Mouse (Mus musculus) frontal cortex, adult (tissue): ENCODE measurements around the gene Tmem171.

Source experiments
- ATAC-seq: cut with Nextera tagmentation; 2 replicates; pipeline ENCODE4 v1.9.2; 2017; ENCODE audit warnings: mild to moderate bottlenecking, moderate library complexity, mixed read lengths; ENCODE audit not compliant: low TSS enrichment

Tmem171 gene

DNA sequence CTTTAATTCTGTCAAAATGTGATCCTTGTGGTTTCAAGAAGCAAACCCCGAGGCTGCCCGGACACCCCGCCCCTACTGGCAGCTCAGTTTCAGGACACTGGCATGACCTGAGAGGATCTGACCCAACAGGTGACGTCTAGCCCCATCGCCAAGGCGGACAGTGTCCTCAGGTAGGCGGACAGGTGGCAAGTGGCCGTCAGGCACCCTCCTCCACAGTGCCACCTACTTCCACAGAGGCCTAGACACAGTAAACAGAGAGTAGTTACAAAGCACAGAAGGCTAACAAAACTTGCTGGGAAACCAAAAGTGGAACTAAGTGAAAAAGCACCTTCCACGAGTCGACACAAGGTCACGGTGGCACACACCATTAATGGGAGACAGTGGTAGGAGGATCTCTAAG lies 1.3 kb downstream of the Tmem171 start:
- ATAC-seq, result no peak

DNA sequence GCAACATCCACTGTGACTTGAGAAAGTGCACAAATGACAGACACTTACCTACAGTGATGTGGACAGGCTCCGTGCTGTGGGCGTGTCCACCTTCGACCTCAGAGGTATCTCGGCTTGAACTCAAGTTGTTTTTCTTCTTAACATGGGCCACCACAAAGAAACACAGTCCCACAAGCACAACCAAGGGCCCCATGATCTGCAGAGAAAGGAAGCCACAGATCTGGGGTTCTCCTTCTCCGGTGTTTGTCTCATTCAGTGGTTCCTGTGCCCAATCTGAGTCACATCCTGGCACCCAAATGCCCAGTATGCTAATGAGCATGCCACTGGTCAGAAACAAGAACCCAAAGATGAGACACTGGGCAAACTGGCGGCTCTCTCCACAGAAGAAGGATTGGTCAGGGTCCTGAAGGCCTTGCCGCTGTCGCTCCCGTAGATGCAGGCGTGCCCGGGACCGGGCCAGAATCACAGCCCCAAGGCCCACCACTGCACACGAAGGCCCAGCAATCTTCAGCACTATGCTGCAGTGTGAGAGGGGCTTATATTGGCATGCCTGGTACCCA lies 2.6 kb downstream of the Tmem171 start:
- no peak for ATAC-seq

DNA sequence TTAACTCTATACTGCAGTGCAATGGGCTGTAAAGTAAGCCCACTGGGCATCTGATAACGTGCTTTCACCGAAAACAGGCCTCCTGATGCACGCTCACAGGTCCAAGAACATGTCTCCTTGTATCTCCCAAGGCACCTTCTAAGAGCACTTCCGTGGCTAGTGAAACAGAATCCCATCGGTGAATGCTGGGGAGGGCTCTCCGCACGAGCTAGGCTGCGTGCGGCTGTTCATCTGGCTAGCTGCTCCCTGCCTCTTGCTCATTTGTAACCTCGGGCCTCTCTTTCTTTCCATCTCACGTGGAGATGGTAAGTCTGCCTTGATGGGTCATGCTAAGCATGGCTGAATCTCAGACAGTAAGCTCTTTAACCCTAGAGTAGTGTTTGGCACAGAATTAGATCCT lies 3.7 kb downstream of the Tmem171 start:
- no peak for ATAC-seq

DNA sequence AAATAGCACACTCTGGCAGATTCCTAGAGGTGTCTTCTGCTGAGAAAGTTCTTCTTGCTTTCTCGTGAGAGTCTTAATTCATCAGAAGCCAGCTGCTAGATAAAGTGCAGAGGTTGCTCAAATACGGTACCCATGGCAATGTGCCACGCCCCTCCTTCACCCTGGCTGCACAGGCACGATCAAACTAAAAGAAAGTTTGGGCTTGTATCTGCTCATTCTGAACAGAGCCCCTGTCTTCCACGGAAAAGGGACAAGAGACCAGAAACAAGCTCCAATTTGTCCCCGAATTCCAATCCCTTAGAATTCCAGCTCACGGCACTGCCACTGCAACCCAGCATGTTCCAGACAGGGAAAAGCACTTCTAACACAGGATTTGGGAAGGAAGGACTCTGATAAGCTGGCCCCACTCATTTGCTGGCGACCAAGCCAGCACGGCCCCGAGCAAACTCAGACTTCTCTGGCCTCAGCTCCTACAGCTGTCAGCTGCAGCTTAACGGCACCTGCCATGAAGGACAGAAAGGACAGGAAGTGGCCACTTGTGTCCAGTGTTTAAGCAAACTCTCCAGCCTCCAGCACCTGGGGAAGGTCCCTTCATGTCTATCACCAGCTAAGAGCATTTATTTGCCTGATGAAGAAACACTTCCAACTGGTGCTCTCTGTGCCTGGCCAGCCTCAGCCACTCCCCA lies 4.9 kb downstream of the Tmem171 start:
- ATAC-seq, result no peak

DNA sequence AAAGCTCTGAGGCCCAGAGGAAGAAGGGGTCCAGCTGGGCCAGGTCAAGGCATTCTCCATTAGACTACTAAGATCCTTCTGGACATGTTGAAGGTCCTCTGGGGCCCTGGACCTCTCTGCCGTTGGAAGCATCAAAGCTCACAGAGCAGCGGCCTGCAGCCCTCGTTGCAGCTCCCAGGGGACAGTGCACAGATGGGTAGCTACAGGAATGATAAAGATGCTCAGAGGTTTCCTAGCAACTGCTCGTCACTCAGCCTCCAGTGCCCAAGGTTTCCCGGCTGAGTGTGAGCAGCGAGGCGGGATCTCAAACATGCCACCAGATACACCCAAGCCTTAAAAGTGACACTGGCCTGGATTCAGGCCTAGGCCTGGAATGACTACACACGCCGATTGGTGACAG lies 6.7 kb downstream of the Tmem171 start:
- ATAC-seq, result peak; percentile 95

DNA sequence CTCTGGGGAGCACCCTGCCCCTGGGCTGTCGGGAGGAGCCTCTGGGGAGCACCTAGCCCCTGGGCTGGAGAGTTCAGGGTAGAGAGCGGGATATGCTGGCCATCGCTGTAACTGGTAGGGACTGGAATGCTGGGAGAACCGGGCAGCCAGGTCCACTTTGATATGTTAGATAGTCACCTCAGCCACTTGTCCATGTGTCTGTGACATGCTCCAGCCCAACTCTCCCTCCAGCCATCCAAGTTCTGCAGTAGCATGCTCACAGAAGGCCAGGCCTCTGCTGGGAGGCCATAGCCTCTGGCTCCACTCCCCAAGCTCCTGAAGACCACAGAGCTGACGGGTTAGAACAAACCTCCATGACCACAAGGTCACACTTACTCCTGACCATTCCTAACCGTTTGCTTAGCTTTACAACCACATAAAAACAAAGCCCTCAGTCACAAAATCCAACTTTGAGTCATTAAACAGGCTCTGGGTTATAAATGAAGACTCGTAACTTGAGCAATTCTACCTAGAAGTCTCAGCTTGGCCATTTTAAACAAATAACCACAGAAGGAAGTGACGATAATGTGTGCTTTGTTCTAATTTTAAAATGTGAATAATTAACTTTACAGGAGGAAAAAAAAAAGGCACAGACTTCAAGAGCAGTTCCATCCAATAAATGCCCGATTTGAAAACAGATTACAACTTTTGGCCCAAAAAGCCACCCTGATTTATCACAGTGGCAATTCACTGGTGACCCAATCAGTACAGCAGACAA lies 10.3 kb downstream of the Tmem171 start:
- ATAC-seq, result no peak

DNA sequence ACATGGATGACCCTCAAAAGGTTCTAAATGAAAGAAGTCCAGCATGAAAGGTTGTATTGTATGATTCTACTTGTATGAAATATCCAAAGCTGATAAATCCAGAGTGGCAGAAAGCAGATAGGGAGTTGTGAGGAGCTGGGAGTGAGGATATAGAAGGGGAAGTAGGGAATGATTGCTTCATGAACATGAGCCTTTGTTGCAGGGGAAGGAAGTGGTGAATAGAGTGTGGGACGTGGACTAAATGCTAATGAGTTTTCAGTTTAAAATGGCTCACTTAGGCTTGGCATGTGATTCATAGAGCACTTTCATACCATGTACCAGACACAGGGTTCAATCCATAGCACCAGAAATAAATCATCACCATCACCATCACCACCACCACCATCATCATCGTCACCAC lies 11.2 kb downstream of the Tmem171 start:
- no peak for ATAC-seq

DNA sequence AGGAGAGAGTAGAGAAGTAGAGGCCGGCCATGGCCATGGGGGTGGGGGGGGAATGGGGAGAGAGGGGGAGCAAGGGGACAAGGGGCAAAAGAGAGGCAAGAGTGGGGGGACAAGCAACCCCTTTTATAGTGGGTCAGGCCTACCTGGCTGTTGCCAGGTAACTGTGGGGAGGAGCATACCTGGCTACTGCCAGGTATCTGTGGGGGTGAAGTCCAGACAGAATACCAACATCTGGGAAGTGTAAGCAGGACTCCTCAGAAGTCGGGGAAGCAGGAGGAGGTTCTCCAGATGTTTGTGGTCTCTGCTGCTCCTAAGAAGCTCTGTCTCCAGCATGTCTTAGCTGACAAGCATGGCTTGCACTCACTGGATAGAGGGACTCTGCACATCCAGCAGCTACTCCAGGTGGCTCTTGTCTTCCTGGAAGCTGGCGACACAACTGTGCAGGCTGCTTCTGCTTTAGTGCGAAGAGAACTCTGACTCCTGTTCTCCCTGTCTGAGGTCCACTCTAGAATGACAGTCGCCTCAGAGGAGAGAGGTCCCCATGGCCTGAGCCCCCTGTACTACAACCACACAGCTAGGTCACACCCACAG lies 14.1 kb downstream of the Tmem171 start:
- ATAC-seq, result no peak

DNA sequence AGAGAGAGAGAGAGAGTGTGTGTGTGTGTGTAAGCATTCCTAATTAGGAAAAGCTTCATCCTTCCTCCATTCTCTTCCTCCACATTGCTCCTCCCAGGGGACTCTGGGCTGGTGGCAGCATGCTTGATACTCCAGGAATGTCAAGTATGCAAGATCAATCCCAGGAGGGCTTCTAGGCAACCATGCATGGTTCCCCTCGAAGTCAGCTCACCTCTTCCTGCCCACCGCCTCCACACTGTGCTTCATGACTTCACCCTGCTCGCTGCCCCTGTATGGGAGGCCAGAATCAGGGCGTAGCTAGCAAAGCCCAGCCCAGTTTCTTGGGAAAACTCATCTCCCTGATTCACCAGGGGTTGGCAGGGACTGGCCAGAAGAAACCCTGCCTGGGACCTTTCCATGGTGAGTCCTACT lies 15.0 kb downstream of the Tmem171 start:
- ATAC-seq, result no peak

DNA sequence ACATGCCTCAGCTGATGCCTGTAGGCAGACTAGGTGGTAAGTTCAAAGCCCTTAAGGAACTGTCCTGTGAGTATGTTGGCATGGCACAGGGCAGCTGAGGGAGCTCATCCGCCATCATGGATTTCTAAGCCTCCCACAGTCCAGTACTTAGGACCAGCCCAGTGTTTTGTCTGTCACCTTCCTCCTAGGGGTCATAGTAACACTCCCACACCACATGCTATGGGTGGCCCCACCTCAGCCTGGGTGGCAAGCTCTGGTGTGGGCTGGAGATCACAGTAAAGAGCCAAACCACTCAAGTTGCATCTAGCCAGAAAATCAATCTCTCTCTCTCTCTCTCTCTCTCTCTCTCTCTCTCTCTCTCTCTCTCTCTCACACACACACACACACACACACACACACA lies 15.4 kb downstream of the Tmem171 start:
- no peak for ATAC-seq

DNA sequence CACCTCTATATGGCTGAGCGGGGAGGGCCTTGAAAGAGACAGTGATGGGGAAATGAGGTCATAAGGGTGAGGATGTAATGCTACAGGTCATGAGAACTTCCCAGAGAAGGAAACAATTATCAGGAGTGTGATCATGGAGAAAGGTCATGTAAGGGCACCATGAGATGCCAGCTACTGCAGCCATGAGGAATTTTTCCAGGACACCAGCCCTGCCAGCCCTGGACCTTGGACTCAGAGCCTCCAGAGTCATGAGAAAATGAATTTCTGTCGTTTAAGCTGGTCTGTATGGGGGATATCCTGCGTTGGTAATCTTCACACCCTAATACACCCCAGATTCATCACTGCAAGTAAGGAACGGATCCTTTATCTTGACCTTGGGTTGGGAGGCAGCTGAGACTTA lies 20.7 kb downstream of the Tmem171 start:
- no peak for ATAC-seq

DNA sequence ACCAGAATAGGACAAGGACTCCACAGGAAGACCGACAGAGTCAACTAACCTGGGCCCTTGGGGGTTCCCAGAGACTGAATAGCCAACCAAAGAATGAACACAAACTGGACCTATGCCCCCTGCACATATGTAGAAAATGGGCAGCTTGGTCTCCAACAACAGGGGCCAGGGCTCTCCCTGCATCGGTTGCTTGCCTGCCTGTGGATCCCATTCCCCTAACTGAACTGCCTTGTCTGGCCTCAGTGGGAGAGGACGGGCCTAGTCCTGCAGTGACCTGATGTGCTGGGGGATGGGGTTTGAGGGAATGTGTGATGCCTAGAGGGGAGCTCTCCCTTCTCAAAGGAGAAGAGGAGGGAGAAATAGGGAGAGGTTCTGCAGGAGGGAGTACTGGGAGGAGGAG lies 25.3 kb downstream of the Tmem171 start:
- no peak for ATAC-seq

DNA sequence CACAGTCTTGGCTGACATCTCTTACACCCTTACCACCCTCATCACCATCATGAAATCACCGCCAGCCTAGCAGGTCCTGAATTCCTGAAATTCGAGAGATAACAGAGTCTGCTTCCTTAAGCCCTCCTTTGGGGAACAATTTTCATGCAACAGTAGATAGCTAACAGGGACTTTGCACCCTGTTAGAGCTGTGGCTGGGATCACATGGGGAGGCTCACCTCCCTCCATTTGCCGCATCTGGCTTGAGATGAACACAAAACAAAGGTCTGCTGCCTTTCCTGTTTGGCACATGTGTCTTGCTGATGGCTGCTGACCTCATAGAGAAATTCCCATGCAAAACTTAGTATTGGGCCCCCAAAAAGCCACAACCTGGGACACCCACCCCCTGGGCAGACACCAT lies 27.3 kb downstream of the Tmem171 start:
- ATAC-seq, result no peak

DNA sequence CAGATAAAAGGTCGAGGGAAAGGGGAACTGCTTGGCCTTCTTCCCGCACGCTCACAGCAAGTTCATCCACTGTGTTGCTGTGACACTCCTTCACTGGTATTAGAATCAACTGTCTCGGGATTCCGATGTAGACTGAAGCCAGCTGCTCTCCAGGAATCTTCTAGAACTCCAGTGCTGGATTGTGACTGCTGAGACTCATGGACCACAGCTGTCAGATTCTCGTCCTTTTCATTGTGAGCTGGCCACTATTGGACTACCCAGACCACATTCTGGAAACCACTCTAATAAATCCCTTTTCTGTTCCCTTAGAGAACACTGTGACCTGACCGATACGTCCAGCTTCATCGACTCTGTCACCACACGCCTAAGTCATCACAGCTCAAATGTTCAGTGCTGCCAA lies 29.4 kb downstream of the Tmem171 start:
- no peak for ATAC-seq

DNA sequence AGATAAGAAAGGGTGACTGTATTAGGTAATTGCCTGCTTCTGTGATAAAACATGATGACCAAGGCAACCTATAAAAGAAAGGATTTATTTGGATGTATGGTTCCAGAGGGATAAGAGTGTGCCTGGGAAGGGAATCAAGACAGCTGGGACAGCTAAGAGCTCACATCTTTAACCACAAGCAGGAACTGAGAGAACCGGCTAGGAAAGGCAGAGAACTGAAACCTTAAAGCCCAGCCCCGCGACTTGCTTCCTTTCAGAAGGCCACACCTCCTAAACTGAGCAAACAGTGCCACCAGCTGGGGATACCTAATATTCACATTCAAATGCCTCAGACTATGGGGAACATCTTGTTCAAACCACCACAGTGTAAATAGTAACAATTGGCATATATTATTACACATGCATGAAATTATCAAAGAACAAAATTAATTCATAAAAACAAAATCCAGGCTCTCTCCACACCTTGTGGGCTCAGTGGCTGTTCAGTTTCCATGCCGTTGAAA lies 32.4 kb downstream of the Tmem171 start:
- ATAC-seq, result no peak

DNA sequence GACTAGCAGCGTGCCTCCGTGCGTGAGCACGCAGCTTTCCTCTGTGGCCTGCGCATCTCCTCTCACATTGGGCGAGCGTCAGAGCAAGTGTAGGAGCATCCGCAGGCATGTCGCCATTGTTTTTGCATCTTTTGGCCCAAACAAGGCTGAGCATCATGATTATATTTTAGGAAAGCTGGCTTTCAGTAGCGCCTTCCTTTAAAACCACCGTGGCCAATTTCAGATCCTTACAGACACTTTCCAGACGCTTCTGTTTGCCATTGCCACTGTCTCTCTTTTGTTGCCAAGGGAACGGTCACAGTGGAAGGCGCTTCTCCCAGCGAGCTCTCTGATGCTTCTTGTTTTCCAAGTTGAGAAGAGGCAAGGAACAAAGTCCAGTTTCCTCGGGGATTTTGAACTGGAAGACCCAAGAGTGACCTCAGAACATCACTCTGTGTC lies 38.6 kb downstream of the Tmem171 start:
- peak; percentile 78 for ATAC-seq

DNA sequence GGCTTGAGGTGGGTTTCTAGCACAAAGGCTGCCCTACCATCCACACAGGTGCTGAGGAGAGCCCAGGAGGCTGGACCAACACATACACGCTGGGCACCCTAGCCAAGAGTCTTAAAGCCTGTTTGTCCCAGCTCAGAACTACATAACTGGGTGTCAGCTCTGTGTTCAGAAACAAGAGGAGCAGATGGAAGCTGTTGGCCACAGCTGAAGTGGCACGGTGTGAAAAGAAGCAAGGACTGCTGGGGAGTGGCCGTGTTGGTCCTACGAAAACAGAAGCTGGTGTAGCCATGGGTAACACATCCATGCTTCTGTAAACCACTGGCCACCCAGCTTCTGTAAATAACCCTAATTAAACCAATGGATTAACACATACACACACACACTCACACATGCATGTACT lies 39.3 kb downstream of the Tmem171 start:
- peak; percentile 34; the same call in 1 of the 2 replicates for ATAC-seq

DNA sequence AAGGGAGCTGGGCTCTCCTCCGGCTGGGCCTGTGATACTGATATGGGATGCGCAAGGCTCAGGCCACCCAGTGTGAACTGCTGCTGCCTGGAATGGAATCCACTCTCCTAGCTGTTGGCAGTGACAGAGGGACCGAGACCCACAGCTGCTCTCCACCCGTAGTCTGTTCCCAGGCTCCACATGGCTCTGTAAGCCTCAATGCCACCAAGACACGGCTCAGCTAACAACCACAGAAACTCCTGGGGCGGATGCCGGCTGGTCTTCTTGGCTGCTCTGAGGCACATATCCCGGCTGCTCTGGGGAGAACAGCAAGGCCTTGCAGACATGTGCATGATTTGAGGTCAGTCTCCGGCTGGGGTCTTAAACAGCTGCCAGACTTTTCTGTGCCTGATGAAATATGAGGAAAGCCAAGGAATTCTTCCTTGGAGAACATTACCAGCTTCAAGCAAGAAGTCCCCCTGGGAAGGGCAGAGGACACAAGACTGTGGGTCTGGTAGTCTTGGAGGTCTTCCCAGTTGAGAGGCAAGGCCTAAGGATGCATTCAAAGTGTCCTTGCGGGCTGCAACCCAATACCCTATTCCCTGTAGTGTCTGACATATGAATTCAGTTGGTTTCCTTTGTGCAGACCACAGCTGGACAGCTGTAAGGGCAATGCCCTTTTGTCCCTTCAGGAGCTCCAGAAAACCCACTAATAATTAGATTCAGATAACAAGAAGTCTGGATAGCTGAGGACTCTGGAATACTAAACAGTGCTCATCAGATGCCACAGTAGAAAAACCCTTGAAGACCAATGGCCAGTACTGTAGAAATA lies 40.3 kb downstream of the Tmem171 start:
- no peak for ATAC-seq

DNA sequence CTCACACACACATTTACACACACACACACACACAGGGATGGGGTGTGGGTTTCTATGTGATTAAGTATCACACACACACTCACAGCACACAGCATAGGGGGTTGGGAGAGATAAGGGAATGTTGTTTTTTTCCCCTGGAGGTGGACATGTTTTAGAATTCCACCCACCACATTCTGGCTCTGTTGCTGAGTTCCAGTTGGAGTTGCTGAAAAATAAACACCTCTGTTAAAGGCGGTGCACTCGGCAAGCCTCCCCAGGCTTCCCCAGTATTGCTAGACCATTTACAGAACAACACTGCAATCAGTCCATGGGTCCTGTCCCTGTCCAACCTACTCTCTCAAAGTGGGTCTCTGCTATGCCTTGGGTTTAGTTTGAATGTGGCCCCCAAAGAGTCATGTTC lies 42.4 kb downstream of the Tmem171 start:
- peak; percentile 72 for ATAC-seq

DNA sequence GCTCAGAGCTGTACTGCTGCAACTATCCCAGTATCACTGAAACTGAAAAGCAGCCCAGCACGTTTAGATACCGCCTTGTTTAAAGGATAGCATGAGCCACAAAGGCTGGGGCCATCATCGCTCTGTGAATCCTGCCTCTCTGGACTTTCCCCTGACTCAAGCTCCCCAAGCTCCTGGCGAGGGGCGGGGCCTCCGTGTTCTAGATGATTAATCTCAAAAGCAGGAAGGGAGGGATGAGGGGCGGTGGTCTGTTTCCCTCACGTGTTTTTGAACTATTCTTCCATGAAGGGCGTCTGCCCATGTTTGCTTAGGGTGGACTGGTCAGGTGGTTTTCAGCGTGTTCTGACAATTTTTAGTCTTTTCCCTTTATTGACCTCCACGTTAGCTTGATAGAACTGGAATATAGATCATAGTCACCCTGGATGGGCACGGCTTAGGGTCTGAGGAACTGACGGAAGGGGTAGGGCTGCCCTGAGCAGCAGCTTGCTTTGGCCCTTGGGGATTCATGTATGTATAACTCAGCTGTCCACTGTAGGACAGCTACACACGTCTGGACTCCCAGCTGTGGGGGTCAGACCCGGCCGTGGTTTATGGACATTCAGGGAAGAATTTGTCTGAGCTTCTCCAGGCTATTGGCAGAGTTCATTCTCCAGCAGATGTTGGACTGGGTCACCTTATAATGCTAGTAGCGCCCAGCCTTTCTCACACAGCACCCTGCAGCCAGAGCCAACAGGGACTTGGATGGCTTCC lies 43.2 kb downstream of the Tmem171 start:
- no peak for ATAC-seq
